Comparison of ENCODE assay signal across 23 mouse cellular contexts in the genomic region with DNA sequence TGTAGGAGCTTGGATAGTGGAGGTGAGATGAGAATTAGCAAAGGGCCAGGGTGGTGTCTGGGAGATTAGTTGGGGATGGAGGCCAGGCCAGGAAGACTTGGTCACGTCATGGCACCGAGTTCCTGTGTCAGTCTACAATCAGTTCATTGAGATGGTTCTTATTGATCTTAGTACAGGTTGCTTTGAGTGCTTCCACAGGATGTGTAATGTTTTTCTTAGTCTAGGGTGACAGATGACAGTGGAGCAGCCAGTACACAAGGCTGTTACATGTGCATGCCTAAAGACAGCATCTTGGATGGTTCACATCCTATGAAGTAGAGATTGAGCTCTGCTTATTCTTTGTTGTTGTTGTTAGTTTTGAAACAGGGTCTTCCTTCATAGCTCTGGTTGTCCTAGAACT.
"Had no signal": no experiment of that assay in that cellular context is flagged by ENCODE, and none has a peak within 500 bp of the region (broad histone marks: within the 10 kb centered on the region; RNA-seq: fewer than 3 reads in every experiment).

No protein-coding gene starts in this region.

- H3K27ac ChIP-seq: left cerebral cortex, adult 2 months; limb, embryonic 12.5 days; liver, embryonic 14.5 days; neural tube, embryonic 12.5 days; neural tube, embryonic 15.5 days; stomach, postnatal 0 days had no signal

- ATAC-seq: liver, postnatal 0 days had no signal

- DNase-seq: kidney, adult 18-20 months; kidney, adult 9 months; kidney, postnatal 14 days; kidney, postnatal 4 days; layer of hippocampus, postnatal 36 days; left cerebral cortex, postnatal 4 days; liver, postnatal 0 days; lung, embryonic 14.5 days; lung, postnatal 14 days; lung, postnatal 4 days; midbrain, embryonic 14.5 days; right cerebral cortex, adult 18-20 months; right cerebral cortex, postnatal 14 days; right cerebral cortex, postnatal 4 days; thymus, adult 2 months; thymus, postnatal 25 days had no signal

- H3K4me3 ChIP-seq: left cerebral cortex, adult 2 months; limb, embryonic 12.5 days; limb, embryonic 15.5 days; neural tube, embryonic 12.5 days; neural tube, embryonic 15.5 days had no signal
